Mouse (Mus musculus) cerebellum, adult 8-10 months (tissue): ENCODE results near the gene Fbrsl1.

Experiments used
- DNase-seq: peaks from one replicate; pipeline ENCODE4 v3.0.0; 2022

The Fbrsl1 gene

DNA sequence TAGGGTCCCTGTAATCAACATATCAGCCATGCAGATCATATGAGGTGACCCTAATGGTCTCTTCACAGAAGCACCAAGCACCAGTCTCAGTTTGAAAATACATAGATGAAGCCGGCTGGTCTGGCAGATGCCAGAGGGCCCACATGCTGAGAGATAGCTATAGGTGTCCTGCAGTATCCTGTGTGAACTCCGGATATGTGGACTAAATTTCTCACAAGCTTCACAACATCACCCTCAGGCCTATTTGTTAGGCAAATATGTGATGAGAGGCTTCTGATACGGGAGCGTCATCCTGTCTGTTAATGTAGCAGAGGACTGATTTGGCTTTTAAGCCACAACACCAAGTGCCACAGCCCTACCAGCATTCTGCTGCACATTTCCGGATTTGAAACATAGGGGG, 37.9 kb downstream of the Fbrsl1 start:
- no peak for DNase-seq

GRCm38 (mm10) chr5:110408967-110409366, 39.3 kb downstream of the Fbrsl1 start:
- no peak for DNase-seq

GRCm38 (mm10) chr5:110406065-110406714, 42.1 kb downstream of the Fbrsl1 start:
- DNase-seq: no peak

- DNase-seq: no peak
Observed at GRCm38 (mm10) chr5:110403931-110404330, 44.4 kb downstream of the Fbrsl1 start.

DNA sequence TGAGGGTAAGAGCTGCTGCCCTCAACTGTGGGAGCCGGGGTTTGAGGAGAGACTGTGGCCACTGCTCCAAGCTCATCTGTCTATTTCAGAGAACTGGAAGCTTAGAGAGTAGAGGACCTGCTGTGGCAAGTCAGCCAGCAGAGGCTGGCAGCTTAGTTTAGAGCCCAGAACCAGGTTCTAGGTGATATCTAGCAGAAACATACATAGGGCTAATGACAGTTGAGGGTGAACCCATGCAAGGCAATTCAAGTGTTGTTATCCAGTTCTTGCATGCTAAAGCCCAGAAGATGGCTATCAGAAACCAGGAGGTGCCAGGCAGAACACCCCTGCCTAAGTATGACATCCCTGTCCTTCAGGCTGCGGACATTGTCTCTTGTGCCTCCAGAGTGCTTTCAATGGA, 45.7 kb downstream of the Fbrsl1 start:
- DNase-seq: no peak

GRCm38 (mm10) chr5:110401101-110401500, 47.2 kb downstream of the Fbrsl1 start:
- no peak for DNase-seq

DNA sequence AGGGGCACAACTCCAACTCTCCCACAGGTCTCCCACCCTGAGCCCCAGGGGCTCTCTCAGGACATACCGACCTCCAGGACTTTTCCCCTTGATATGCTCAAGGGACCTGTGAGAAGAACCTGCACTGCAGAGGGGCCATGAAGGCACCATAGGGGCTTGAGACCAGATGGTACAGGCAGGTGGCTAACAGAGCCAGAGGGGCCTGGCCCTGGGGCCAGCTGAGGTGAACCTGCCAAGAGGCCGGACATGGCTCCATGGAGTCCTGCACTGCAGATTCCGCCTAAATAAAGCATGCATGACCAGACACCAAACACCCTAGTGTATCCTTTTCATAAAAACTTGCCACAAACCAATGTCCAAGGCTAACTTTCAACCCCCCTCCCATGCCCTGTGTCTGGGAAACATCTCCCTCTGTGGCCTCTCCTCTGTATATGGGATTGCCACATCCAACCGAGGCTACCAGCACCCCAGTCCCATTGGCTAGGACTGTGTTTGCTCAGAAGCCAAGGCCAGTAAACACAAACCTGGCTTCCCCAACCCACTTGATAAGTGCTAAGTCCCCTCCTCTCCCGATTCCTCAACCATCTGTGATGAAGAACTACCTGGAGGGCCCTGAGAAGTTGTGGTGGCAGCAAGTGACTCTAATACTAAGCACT, 53.2 kb downstream of the Fbrsl1 start:
- peak; percentile 79 for DNase-seq

- DNase-seq: peak; percentile 75
Observed at GRCm38 (mm10) chr5:110392727-110393126, 55.6 kb downstream of the Fbrsl1 start.

DNA sequence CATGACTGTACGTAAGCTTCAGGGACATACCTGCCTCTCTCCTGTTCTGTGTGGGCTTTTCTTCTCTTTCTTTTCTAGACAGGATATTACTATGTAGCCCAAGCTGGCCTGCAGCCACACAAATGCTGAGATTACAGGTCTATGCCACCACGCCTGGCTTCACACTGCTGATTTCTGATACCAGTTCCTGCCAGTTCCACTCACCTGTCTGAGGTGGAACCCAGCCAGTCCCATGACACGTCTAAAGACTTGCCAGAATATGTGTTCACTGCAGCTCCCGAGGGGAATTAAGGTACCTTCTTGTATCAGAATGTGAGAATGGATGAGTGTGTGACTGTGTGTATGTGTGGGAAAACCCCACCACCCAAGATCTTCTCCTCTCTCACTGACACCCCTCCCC, 57.7 kb downstream of the Fbrsl1 start:
- peak; percentile 58 for DNase-seq

DNA sequence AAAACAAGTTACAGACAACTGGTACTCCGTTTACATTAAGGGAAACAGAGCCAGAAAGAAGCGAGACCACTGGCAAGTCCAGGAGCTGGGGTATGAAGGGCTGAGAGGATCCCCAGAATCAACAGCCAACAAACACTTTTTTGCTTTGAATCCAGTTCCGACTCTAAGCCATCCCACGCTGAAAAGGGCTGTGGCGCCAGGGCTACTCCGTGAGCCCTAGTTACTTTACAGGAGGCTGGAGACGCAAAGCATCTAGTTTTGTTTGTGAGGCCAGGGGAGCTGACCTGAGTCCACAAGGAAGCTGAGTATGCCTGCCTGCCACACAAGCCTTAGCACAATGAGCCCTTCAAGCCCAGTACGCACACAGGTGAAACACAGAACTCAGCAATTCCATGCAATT, 61.0 kb downstream of the Fbrsl1 start:
- DNase-seq: no peak

DNA sequence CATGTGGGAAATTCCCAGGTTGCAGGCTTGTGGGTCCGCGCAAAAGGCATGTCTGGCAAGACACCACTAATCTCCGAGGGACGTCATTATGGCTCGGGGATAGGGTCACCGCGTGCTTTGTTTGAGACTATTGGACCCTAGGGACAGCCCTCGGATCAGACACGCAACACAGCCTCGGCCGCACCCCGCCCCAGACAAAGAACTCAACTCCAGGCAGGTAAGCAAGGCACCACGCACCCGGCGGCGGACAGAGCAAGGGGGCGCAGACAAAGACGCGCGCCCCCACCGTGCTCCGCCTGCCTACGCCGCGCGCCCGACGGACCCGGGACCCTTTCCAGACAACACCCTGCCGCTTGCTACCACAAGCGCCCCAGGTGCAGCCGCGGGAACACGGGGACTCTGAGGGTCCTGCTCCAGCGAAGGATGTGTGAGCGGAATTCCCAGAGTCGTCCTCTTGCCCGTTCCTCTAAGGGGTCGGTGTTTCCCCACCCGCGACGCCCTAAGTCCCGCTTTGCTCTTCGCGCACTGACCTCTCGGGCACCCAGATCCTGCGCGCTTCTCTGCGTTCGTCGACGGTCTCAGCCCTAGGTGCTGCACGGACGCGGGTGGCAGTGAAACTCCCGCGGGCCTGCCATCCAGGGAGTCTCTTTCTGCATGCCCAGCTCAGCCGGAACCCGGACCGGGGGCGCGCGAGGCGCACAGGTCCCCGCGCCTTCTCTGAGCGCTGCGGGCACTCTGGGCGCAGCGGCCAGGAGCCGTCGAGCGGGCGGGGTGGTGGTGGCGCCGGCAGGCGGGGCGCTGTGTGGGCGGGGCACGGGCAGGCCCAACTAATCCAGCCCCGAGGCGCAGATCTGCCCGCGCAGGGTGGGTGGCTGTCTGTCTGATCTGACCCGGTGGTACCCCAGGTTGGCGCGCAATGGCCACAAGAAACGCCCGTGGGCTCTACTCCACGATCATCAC, 61.7 kb downstream of the Fbrsl1 start:
- peak; percentile 65 for DNase-seq

DNA sequence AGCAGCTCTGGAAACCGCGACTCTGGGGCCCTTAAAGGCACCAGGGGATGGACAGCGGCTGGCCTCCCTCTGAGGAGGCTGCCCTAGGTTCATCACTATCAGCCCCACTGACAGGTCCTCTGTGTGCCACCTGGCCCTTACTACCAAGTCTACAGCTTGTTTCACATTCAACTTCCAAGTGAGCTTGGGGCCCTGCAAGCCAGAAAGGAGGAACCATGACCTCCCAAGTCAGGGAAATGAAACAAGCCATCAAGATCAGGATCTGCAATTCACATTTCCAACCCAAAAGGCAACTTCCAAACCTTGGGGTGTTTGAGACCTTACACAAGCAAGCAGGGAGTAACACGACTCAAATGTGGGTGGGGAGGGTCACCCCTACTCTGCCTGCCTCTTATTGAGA, 63.0 kb downstream of the Fbrsl1 start:
- DNase-seq: no peak

GRCm38 (mm10) chr5:110384491-110384890, 63.8 kb downstream of the Fbrsl1 start:
- no peak for DNase-seq

- DNase-seq: peak; percentile 21
Observed at GRCm38 (mm10) chr5:110379823-110380222, 68.5 kb downstream of the Fbrsl1 start.

- DNase-seq: no peak
Observed at GRCm38 (mm10) chr5:110379086-110379485, 69.2 kb downstream of the Fbrsl1 start.

- no peak for DNase-seq
Observed at GRCm38 (mm10) chr5:110378181-110378583, 70.1 kb downstream of the Fbrsl1 start.

DNA sequence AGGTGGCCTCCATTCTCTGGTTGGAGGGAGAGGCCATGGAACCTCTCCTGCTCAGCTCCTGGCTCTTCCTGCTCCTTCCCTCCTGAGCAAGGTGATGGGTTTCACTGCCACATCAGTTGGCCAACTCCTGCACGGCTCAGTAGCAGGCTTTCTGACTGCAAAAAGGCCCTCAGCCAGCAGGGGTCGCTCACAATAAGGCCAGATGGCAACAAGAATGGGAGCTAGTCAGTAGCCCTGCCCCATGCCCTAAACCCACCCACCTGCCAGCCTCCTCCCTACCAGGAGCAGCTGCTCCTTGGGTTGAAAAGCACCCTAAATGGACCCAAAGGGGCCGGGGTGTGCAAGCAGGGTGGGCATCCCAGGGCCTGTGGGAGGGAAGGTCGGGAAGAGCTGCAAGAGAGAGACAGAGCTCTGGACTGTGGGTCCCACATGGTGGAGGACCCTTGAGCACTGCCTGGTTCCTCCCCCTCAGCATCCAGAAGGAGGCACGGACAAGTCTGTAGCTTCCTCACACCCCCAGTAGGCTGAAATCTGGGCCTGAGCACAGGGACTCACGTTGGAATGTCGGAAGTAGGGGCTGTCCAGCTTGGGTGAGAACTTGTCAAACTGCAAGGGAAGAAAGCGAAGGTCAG, 71.4 kb downstream of the Fbrsl1 start:
- DNase-seq: peak; percentile 89

GRCm38 (mm10) chr5:110363822-110364545, 84.3 kb downstream of the Fbrsl1 start:
- DNase-seq: peak; percentile 18

DNA sequence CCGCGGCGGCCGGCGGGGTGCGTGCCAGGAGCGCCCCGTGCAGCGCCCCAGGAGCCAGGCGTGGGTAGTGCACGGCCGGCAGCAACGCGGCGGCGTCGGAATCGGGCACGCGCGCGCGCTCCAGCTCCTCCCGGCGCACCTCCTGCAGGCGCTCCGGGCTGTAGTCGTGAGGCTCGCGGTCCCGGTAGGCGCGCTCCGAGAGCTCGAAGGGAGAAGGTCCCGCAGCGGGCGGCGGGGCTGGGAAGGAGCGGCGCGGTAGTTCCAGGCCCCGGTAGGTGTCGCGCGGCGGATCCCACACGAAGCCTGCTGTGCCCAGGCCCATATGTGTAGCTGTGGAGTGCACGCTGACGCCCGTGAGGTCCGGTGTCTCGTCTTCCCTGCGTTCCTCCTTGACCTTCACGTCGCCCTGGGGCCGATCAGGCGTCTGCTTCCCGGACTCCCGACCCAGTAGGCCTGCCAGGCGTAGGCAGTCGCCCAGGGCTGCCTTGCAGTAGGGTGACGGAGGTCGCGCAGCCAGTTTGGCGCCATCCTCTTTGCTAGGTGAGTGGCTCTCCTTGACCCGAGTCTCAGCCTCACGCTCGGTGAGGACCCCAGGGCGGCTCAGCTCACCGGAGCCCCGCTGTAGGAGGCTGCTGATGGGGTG, 85.0 kb downstream of the Fbrsl1 start:
- DNase-seq: peak; percentile 56

DNA sequence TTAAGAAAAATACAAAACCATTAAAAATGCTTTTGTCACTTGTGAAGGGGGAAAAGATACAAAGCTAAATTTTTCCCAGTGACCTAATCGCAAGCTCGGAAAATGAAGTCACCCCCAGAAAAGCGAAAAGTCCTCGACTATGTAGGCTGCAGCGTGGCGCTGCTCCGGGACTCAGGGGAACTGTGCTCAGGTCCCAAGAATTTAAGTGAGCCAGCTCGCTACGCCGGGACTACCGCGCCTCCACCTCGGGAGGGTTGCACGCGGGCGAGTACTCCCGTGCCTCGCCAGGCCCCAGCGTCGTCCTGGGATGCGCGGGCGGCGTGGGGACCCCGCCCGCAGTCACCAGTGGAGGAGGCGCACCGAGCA, 85.5 kb downstream of the Fbrsl1 start:
- DNase-seq: no peak

DNA sequence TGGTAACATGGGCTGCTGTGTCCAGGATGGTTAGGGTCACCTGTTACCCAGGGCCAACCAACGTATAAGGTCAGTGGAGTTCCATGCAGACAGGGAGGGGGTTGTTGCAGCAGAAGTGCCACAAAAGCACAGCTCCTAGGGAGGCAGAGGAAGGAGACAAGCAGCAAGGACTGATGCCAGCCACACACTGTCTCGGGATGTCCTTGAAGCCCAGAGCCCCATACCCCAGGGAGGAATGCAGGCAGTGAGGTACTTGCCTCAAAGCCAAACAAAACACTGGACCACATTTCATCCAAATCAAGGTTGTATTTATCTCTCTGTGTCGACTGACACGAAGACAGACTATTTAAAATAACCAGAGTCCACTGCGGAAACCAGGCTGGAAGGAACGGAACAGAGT, 86.8 kb downstream of the Fbrsl1 start:
- DNase-seq: no peak
